Mouse (Mus musculus): Measurements from ENCODE around the gene Dst.

Gene Dst

DNA sequence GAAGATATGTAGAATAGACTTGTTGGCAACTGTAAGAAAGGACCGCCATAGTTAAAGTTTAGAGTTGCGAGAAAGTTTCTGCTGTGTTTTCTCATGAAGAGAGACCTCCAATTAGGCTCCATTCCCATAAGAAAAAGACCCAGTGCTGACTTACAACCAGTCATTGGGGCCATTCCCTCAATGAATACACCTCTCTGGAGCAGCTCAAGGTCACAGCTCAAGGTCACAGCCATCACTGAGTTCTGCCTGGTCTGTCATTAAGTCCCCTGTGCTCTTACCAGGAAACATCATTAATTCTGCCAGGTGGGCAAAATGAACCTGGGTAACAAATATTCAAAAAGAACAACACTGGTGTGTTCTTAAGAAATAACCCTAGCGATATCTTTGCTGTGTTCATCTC is 195.2 kb downstream of the Dst start:
- no peak for DNase-seq (ENCODE audit: low spot score)

DNA sequence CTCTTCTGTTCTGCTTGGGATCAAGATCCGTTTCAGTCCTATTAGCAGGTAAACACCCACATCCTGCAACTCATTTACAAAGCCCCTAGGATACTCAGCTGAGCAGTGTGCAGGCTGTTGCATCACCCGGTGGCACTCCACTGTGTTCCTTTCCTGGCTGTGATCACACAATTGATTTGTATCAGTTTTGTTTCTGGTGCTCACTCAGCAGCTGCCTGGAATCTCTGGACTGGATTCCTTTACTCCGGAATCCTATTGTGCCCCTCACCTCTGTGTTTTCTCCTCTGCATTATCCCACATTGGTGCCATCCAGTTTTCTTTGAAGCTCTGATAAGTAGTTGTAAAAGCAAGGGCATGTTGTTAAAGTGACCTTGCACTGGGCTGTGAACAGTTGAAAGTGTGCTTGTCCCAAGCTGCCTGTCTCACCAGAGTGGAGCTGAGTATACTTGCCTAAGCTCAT is 195.7 kb downstream of the Dst start:
- no peak for DNase-seq (ENCODE audit: low spot score)

DNA sequence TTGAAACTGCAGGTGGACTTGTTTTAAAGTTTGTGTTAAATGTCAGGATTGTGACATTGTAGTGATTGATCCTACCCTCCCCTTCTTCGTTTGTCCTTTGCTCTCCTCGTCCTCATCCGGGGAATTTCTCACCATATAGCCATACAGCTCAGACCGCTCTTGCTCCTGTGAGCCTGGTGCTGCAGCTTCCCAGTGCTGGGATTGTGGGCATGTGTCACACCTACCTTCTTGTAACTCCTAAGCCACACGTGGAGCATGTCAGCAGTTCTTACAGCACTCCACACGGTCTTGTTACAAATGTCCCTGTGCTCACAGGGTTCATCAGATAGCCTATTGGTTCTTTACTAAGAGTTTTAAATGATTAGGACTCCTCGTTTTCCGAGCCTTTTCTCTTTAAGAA is 196.8 kb downstream of the Dst start:
- DNase-seq (ENCODE audit: low spot score) = no peak

DNA sequence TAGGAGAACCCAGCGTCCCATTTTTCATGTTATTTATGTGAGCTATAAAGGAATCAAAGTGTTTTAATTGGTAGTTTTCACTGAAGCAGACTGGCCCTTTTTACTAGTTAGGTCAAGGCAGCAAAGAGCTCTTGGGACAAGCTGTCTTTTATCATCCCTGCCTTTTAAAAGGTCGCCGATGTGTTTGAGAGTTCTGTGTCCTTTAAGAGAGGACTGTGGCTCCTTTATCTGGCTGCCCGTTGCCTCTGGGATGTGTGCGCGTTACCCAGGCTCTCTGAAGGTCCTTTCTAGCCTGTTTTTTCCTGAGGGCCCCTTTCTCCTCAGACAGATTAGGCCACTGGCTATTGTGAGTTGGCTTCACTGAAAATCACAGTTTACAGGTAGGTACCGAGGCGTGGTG is 198.6 kb downstream of the Dst start:
- no peak for DNase-seq (ENCODE audit: low spot score)

DNA sequence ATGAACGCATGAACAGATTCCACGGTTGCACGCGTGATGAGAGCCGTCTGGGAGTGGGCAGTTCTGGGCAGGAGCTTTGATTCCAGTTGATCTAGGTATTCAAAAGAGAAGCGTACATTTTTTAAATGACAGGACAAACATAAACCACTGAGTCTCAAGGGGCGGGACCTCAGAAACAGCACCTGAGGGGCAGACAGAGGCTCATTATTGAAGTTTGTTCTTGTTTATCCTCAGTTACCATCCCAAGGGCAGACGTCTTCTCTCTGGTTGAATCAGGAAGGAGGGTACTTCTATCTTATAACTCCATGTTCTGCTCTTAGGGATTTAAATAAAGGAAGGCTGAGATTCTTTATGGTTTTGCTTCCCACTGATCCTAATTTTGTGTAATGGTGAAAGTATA is 199.1 kb downstream of the Dst start:
- DNase-seq (ENCODE audit: low spot score) = no peak

DNA sequence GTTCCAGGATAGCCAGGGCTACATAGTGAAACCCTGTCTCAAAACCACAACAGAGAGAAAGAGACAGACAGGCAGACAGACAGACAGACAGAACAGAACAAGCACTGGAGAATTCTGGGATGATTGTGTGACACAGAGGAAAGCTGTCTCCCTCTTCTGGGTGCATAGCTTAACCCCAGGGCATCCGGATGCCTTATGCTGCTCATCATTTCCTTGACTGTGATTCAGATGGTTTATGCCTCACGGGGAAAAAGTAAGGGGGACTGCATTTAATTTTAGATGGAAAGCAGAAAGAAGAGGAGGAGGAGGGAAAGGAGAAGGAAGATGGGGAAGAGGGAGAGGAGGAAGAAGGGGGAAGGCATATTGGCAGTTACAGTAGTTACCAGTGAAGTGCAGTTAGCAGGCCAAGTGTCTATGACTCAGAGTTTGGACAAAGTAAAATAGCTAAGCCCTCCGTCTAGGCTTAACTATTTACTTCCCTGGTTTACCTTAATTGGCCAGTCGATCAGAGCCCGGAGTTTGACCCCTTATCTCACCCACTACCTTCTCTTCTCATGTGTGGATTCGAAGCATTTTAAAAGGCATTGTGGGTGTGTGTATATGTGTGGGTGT is 201.7 kb downstream of the Dst start:
- no peak for DNase-seq (ENCODE audit: low spot score)

DNA sequence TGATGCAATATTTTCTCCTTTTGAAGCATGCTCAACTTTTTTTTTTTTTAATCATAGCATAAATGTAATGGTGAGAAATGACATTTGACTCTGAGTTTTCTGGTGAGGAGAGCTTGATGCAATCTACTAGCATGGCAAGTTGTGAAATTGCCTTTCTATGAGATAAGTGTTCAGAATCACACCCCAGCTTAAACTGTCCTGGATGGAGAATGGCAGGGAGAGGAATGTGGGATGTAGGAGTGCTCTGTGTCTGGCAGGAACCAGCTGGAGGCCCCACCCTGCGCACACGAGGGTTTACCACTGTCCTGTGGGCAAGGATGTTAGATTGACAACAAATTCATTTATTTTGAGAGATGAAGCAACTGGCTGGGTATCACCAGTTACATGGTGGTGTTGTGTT is 202.8 kb downstream of the Dst start:
- no peak for DNase-seq (ENCODE audit: low spot score)

DNA sequence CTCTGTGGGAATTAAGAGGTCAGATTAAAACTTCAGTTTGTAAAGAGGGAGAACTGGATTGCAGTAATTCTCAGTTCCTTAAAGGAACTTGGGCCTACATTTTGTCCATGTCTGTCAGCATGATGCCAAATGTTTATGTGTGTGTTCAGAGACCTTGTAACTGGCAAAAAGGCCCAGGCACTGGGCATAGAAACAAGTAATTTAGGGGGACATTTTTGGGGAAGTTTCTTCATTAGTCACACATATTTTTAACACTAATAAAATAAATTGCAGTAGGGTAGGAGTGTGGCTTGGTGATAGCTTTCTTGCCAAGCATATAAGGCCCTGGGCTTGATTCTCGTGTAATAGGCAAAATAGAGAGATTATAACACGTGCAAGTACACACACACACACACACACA is 203.9 kb downstream of the Dst start:
- no peak for DNase-seq (ENCODE audit: low spot score)

DNA sequence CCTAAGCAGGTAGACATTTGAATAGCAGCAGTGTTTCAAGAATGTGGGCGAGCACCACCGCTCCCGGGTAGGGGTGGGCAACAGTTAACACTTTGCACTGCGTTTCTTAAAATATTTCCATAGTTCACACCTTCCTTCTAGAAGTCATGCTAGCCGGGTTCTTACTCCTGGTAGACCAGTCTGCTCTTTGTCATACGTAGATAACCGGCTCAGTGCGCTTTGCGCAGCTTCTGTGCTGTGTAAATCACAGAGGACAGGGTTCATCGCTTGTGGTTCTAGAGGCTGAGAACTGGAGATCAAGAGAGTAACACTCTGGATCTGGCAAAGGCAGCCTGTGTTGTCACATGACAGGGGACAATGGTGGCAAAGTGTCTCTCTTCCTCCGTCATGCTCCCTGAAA is 208.4 kb downstream of the Dst start:
- no peak for DNase-seq (ENCODE audit: low spot score)

DNA sequence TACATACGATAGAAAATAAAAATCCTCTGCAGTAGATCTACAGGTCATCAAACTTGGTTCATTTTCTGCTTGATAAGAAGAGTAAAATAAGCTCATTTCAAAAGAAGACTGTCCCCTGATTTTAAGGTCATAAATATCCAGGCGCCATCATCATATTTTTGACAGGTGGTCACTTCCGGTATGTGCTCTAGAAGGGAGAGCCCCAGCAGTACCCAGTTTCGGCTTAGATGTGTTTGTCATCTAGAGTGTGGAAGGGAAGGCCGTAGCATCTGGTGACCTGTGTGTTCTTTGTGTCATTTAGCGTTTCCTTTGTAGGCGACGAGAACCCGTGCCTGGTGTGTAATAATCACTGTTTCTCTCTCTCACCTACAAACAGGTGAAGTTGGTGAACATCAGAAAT is 209.0 kb downstream of the Dst start:
- DNase-seq (ENCODE audit: low spot score) = no peak

DNA sequence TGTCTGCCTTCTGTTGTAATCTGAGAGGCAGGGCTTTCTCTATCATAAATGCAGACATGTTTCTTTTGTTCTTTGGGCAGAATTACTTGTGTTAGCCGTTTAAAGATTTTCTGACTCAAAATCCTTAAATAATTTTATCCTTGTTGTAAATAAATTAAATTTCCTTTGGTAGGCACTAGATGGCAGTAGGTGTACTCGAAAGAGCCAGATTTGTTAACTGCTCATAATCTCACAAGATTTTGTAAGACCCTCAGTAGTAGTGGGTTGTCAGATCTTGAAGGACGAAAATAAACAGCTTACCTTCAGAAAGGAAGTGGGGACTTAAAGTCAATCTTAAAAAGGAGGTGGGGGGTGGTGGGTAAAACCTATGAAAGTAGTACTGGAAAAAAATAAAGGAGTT is 209.7 kb downstream of the Dst start:
- no peak for DNase-seq (ENCODE audit: low spot score)

DNA sequence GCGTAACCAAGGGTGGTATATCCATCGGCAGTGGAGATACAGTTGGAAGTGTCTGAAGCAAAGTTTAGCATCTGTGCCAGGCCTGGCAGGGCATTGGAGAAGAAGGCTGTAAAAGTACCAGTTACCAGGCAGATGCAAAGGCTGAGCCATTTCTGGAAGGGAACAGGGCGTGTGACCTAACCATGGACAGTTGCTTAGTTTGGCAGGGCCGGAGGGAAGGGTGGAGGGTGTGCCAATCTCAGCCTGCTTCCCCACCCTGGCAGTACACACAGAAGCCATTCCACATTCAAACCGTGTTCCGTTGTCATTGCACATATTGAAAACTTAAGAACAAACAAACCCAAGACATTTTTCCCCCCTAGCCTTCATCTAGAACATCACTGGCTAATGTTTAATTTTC is 212.0 kb downstream of the Dst start:
- DNase-seq (ENCODE audit: low spot score) = no peak

DNA sequence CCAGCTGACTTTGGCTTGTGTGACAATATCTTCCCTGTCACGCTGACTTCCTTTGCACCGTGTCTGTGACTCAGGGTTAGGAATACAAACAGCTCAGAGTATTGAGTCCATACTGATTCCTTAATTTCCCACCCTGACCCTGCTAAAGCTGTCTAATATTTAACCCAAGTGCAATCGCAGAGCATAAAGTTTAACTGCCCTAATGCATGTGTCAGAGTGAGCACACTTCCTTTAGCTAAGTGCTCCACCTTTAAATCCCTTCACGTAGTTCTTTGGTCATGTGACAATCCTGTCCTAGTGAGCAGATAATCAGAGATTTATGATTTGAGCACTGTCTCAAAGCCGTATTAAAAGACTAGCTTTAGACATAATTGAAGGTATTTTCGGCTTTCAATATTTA is 212.6 kb downstream of the Dst start:
- DNase-seq (ENCODE audit: low spot score) = no peak

DNA sequence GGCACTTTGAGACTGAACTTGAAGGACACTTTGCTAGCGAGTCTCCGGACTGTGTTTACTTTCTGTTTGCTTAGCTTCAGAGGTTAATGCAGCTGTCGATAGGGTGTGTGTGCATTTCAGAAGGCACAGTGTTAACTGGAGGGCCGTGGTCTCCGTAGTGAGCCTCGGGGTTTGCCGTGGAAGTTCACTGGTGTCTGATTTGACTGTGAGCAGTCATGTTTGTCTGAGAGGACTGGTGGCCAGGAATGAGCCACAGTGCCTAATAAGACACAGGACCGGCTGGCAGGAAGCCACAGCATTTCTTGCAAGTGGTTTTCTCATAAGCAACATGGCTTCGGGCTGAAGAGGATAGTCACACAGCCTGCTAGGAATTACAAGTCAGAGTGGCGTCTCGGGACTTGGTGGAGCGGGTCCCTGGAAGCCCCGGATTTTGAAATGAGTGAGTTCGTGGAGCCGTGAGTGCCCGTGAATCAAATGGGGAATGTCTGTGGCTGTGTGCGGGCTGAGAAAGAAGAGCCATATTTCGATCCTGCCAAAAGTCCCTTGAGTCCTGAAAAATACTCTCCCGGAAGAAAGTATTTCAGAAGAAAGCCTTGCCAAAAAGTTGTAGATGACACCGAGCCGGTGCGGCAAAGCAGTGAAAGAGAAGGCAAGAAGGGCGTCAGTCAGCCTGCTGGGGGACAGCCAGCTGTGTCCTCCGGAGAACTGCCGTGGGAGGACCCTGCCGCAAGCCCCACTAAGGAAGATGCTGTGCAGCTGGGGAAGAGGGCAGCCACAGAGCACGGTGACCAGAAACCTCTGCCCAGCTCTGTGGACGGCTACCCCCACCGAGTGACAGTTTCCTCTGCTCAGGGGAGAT is 213.4 kb downstream of the Dst start:
- DNase-seq (ENCODE audit: low spot score) = no peak

DNA sequence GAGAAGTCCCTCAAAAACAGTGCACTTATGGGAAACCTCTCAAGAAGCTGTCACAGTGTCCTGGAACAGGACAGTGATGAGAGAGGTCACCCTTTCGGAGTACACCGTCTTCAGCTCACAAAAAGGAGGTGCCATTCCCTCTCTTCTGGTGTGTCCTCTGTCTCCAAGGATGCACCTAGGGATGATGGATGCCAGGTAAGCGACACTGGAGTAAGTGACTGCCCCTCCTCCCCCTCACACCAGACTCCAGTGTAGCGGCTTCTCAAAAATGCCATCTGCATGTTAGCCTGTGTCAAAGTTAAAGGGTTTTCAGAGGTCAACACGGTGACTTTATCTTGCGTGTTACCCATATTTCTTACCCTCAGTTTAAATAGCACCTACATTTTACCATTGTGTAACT is 214.2 kb downstream of the Dst start:
- DNase-seq (ENCODE audit: low spot score) = no peak

DNA sequence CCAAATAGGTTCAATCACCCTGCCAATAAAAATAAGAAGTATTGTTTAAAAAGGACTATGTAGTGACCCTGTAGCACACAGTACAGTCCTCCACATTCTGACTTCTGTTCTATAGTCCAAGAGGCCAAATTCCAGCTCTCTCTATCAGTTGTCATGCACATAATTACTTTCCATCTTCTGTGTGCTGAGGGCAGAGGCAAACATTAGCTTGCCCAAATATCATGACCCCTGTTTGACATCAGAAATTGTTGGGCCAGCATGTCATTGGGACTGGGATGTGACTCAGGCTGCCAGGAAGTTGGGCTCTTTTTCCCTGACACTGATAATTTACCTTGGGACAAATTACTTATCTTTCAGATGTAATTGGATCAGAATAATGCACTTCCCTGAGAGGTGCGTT is 214.9 kb downstream of the Dst start:
- no peak for DNase-seq (ENCODE audit: low spot score)

DNA sequence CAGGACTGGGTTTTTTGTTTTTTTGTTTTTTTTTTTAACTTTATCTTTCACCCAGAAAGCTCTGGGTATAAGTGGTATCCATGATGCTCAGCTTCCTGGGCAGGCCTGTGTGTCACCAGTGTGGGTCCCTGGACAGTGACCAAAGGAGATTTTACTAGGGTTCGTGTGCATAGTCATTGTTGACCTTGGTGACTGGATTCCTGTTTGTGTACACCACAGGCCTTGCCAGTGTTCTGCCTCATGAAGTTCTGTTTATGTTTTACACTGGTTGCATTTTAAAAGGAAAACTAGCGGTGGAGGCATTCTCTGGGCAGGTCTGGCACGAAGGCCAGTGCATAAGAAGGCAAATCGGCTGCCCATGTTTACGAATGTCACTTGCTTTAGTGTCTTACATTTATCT is 215.3 kb downstream of the Dst start:
- no peak for DNase-seq (ENCODE audit: low spot score)

DNA sequence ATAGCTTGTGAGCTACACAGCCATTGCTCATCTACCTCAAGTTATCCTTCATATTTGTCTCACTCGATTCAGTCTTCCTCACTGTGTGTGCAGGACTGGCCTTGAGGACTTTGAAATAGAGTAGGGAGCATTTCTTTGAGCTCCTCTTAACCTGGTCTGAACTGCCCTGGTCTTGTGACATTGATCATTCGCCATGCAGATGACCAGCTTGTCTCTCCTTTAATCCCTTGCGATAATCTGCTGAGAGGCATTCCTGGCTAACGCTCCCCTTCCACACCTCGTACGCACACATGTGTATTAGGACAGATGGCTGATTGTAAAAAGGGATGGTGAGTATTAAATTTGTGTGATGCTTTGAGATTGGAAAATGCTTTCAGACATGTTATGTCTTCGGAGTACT is 216.4 kb downstream of the Dst start:
- no peak for DNase-seq (ENCODE audit: low spot score)

DNA sequence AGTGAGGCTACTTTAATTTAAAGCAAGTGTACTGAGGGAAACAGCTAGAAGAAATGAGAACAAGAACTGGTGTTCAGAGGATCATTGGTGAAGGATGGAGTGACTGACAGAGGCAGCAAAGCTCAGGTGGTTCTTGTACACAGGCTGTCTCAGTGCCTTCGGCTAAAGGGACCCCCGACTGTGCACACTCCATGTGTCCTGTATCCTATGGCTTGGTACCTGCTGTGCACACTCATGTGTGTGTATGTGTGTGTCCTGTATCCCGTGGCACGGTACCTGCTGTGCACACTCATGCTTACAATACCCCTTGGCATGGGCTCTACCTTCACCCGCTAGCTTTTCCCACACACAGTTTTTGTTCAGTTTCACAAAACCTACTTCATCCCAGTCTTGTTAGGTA is 217.1 kb downstream of the Dst start:
- DNase-seq (ENCODE audit: low spot score) = no peak

DNA sequence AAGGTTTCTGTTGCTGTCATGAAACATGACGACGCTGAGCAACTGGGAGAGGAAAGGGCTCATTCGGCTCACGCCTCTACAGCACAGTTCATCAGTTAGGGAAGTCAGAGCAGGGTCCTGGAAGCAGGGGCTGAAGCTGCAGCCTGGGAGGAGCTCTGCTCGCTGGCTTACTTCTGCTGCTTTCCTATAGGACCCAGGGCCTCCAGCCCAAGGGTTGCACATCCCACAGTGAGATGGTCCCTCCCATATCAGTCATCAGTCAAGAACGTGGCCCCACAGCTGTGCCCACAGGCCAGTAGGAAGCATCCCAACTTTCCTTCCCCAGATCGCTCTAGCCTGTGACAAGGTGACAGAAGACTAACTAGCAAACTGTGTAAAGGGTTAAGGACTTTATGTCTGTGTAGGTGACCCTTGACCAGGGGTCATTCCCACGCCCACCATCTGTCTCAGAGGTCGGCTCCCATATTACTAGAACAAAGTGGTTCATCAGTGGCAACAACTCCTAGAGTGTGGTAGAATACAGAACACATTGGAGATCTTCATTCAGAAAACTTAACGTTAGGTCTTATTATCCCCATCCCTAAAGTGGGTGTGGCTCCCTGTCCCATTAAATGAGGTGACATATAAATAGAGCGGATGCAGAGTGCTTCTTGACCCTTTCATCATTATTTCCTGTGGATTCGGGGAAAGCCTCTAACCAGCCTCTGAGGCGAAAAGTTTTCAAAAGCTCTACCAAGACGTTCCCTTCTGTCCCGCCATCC is 219.9 kb downstream of the Dst start:
- no peak for DNase-seq (ENCODE audit: low spot score)

DNA sequence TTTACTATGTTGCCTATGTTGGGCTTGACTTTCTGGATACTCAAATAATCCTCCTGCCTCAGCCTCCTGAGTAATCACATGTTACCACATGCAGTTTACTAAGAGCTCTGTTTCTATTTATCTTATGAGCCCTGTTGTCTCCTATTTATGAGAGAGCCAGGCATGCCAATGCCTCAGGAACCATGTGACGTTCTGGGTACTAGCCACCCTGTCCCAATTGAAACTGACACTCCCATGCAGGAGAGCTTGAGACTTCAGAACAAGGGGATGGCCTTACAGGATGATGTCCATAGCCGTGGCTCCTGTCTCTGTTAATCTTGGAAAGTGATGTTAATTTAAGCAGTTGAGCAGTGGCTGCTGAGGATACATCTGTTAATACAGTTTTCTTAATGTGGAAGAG is 220.8 kb downstream of the Dst start:
- DNase-seq (ENCODE audit: low spot score) = no peak

DNA sequence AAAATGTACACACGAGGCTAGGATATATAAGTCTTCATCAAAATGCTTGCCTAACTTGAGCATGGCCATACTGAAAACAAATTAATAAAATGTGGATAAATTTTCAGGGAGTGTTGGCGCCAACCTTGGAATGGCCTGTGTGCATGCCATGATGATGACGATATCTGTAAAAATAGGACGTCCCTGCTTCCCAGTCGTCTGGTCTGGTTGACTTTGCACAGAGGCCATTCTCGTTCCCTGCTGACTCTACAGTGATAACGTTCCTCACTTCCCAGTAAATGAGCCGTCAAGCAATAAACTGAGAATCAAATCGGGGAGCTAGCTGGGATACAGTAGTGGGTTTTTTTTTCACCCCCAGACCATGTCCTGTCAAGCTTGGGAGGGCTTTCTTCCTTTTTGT is 221.7 kb downstream of the Dst start:
- DNase-seq (ENCODE audit: low spot score) = no peak

DNA sequence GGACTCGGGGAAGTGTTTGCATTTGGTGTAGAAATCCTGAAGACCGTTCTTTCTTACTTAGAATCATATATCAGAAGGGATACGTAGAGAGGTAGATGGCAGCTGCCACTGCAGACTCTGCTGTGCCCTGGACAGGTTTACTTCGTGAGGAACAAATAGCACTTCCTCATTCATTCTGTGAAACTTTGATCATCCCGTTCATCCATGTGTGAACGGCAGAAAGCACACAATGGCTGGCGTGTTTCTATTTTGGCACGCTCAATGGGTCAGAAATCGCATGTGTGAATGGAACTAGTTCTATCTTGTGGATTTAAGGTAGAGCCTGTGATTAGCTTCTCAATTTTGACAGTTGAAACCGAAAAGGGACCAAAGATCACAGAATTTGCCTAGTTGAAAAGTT is 222.8 kb downstream of the Dst start:
- no peak for DNase-seq (ENCODE audit: low spot score)
